Mouse (Mus musculus) heart, embryonic 12.5 days (tissue): ENCODE data around the gene Olfr214. TPM values are rescaled to one million over a fixed set of nuclear protein-coding genes. Genes with fewer than 3 reads are reported as not detected.

ENCODE experiments used
- polyA plus RNA-seq: library from polyadenylated mRNA; unstranded; fragments of >200 nt; fragmentation: Nextera tagmentation; extraction: Ambion mirVana; gene quantifications from 2 replicates; pipeline ENCODE4 v1.2.1, GENCODE M21; 2016

Gene Olfr214
- polyA plus RNA-seq, 1 experiment from 2014 or later: not detected

Other genes starting within 250 kb of the Olfr214 start
- 35.3 and 35.7 TPM in 2 replicates for gene March8, start 216.2 kb upstream of the Olfr214 start, polyA plus RNA-seq
- gene Alox5, start 93.1 kb upstream of the Olfr214 start, polyA plus RNA-seq: 2.6 and 2.7 TPM in 2 replicates
- not detected in 2 replicates for gene Olfr211, start 65.1 kb upstream of the Olfr214 start, polyA plus RNA-seq
- gene Olfr212, start 47.7 kb upstream of the Olfr214 start, polyA plus RNA-seq: not detected in 2 replicates
- gene Olfr213, start 15.8 kb upstream of the Olfr214 start, polyA plus RNA-seq: not detected in 2 replicates
- gene Gm5580, start 3.1 kb upstream of the Olfr214 start, polyA plus RNA-seq: 0.33 TPM in 2 replicates
- gene Olfr215, start 30.0 kb downstream of the Olfr214 start, polyA plus RNA-seq: not detected in 2 replicates
- 95.4 and 97.7 TPM in 2 replicates for gene Zfp422, start 74.8 kb downstream of the Olfr214 start, polyA plus RNA-seq
- gene Depp1, start 96.4 kb downstream of the Olfr214 start, polyA plus RNA-seq: 4.0 and 4.9 TPM in 2 replicates
- gene Rassf4, start 119.7 kb downstream of the Olfr214 start, polyA plus RNA-seq: 5.6 and 6.5 TPM in 2 replicates
- gene Tmem72, start 162.7 kb downstream of the Olfr214 start, polyA plus RNA-seq: 0.06 and 0.08 TPM in 2 replicates